Mouse (Mus musculus): Measurements from ENCODE around the gene Retn. TPM values are rescaled to one million over a fixed set of nuclear protein-coding genes. Genes with fewer than 3 reads are reported as not detected.

The Retn gene
- polyA plus RNA-seq, 1 experiment from 2014 or later, result not detected

DNA sequence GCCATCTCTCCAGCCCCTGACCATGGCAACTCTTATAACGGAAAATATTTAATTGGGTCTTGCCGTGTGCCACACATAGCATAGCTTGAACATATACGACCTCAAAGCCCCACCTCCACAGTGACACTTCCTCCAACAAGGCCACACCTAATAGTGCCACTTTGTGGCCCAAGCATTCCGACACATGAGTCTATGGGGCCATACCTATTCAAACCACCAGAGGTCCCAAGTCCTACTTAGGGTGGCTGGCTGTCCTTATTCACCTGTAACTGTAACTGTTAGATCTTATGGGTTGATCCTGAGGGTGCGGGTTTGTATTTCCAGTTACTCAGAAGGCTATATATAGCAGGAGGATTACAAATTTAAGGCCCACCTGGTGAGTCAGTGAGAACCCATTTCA lies 27.6 kb upstream of the Retn start:
- Histone ChIP-seq H3K36me3 (ENCODE audit: control insufficient read depth, insufficient read depth, low read length) (no peaks in the 10 kb centered on the region), H3K4me2 (ENCODE audit: low read depth, low read length) (no peak overlapping the region), H3K4me1 (ENCODE audit: control insufficient read depth, insufficient read depth, low read length) (no peaks in the 10 kb centered on the region), H3K9ac (ENCODE audit: low read length) (no peak overlapping the region), H3K27ac (ENCODE audit: low read length) (no peak overlapping the region), H3K27me3 (ENCODE audit: control insufficient read depth, insufficient read depth, low read length) (no peaks in the 10 kb centered on the region), H3K9me3 (replicated peaks; ENCODE audit: control insufficient read depth, low read length) (no peaks in the 10 kb centered on the region), H3K4me3 (replicated peaks; ENCODE audit: low read length) (no peak overlapping the region)
- ATAC-seq (ENCODE audit: insufficient read depth, low FRiP score), result no peak
- WGBS, result 23% methylated on average over 5 of the region's 5 CpGs

DNA sequence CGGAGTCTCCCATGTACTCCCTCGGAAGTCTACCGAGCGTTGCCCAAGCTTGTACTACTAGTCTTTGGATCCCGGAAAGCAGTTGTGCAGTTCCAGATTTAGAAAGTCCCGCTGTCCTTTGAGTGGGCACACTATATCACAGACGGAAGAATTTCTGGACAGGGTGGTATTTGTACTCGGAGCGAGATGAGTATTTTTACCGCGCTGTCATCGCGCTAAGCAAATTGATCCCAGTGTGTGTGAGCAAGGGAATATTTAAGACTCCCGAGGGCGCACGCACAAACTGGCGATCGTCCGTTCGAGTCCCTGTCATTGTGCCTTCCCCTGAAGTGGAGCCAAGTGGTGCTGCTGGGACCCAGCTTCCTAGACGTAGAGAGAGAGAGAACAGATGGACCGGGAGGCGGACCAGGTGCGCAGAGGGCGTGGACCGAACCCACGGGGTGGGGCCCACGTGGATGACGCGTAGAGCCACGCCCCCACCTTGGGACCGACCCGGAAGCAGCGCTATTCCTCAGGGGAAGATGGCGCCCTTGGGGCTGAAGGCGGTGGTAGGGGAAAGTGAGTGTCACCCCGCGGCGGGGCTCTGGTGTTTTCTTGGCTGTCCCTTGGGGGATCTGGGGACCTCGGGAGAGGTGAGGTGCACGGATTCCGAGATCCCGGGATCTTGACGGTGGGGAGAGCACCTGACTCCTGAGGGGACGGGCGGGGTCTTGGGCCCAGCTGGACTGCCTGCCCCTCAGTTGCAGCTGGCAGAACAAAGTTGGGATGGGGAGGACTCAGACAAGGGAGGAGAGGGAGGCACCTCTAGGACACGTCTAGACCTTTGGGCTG lies 24.7 kb upstream of the Retn start, which contains the start of gene Stxbp2:
Gene Stxbp2 (plus strand): TSS at position 309 of the 831 bp plus-strand sequence.
- Histone ChIP-seq H3K9ac (ENCODE audit: low read length) (peak within 1 kb of the TSS; percentile 81), H3K36me3 (ENCODE audit: control insufficient read depth, insufficient read depth, low read length) (0 out of 2 replicates have a peak, but pooled peaks cover 5% of the 10 kb centered on the region), H3K27me3 (ENCODE audit: control insufficient read depth, insufficient read depth, low read length) (no peaks in the 10 kb centered on the region), H3K4me3 (replicated peaks; ENCODE audit: low read length) (peak within 1 kb of the TSS; percentile 66), H3K27ac (ENCODE audit: low read length) (0 out of 2 replicates have a peak within 1 kb of the TSS, but pooled peaks have one; percentile 16), H3K4me2 (ENCODE audit: low read depth, low read length) (peak within 1 kb of the TSS; percentile 84), H3K4me1 (ENCODE audit: control insufficient read depth, insufficient read depth, low read length) (no peaks in the 10 kb centered on the region), H3K9me3 (replicated peaks; ENCODE audit: control insufficient read depth, low read length) (no peaks in the 10 kb centered on the region)
- WGBS, result 6% methylated on average over 47 of the region's 47 CpGs
- peak; percentile 93 for ATAC-seq (ENCODE audit: insufficient read depth, low FRiP score)

DNA sequence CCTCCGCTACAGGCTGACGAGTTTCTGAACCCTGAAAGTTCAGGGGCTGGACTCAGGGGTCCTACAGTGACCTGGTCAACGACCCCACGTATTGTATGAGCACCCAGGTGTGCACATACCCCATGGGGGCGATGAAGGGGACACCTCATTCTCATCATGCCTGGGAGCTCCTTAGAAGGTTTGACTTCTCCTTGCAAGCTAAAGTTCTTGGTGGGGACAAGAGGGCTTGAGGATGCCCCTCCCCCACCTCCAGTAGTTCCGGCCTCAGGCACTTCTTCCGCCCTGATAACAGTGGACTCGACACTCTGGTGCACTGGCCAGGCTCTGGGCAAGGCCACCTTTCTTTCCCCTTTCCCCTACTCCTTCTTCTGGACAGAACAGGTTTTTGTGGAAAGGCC lies 24.1 kb upstream of the Retn start:
- 9% methylated on average over 8 of the region's 8 CpGs for WGBS
- H3K4me2 ChIP-seq (ENCODE audit: low read depth, low read length), result peak overlapping the region; percentile 84
- H3K4me1 ChIP-seq (ENCODE audit: control insufficient read depth, insufficient read depth, low read length), result no peaks in the 10 kb centered on the region
- 0 out of 2 replicates have a peak overlapping the region, but pooled peaks have one; percentile 16 for H3K27ac ChIP-seq (ENCODE audit: low read length)
- no peaks in the 10 kb centered on the region for H3K27me3 ChIP-seq (ENCODE audit: control insufficient read depth, insufficient read depth, low read length)
- H3K36me3 ChIP-seq (ENCODE audit: control insufficient read depth, insufficient read depth, low read length), result 0 out of 2 replicates have a peak, but pooled peaks cover 5% of the 10 kb centered on the region
- H3K9ac ChIP-seq (ENCODE audit: low read length), result peak overlapping the region; percentile 81
- no peaks in the 10 kb centered on the region for H3K9me3 ChIP-seq (replicated peaks; ENCODE audit: control insufficient read depth, low read length)
- ATAC-seq (ENCODE audit: insufficient read depth, low FRiP score), result peak; percentile 61; the same call in 1 of the 2 replicates
- H3K4me3 ChIP-seq (replicated peaks; ENCODE audit: low read length), result peak overlapping the region; percentile 66

DNA sequence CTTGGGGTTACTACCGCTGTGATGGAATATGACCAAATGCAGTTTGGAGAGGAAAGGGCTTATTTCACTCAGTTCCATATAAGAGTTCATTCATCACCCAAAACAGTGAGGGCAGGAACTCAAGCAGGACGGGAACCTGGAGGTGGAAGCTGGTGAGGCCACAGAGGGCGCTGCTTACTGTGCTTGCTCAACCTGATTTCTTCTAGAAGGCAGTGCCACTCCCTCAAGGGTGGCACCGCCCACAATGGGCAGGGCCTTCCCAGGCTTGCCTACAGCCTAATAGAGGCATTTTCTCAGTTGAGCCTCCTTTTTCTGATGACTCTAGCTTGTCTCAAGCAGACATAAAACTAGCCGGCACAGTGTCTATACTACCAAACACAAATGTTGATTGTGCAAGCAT lies 9.8 kb upstream of the Retn start:
- no peak overlapping the region for H3K27ac ChIP-seq (ENCODE audit: low read length)
- H3K4me1 ChIP-seq (ENCODE audit: control insufficient read depth, insufficient read depth, low read length), result no peaks in the 10 kb centered on the region
- H3K9me3 ChIP-seq (replicated peaks; ENCODE audit: control insufficient read depth, low read length), result no peaks in the 10 kb centered on the region
- no peaks in the 10 kb centered on the region for H3K36me3 ChIP-seq (ENCODE audit: control insufficient read depth, insufficient read depth, low read length)
- H3K4me3 ChIP-seq (replicated peaks; ENCODE audit: low read length), result no peak overlapping the region
- no peak overlapping the region for H3K4me2 ChIP-seq (ENCODE audit: low read depth, low read length)
- WGBS, result 20% methylated on average over 5 of the region's 5 CpGs
- no peaks in the 10 kb centered on the region for H3K27me3 ChIP-seq (ENCODE audit: control insufficient read depth, insufficient read depth, low read length)
- ATAC-seq (ENCODE audit: insufficient read depth, low FRiP score), result peak; percentile 67; the same call in 1 of the 2 replicates
- H3K9ac ChIP-seq (ENCODE audit: low read length), result no peak overlapping the region

DNA sequence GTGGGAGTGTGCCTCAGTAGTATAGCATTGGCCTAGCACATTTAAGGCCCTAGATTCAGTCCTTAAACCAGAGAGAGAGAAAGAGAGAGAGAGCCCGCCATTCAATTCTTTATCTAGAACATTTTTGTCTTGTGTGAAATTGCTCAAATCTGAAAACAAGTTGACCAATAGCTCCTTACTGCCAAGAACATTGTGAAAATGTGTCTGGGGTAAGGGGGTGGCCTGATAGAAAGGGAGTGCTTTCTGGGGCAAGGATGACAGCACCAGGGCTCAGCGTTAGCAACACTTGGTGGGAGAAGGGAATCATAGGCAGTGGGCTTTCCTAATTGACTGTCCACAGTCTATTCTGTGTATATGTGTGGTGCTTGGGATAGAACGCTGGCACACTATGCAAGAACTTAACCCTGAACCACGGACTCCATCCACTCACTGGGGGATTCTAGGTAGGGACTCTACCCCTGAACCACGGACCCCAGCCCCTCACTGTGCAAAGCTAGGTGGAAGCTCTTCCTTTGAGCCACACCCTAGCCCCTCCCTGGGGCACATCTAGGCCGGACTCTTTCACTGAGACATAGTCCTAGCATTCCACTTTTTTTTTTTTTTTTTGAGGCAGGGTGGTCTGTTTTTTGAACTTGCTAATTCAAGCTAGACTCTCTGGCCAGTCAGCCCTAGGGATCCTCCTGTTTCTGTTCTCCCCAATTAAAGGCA lies 8.6 kb upstream of the Retn start:
- Histone ChIP-seq H3K9me3 (replicated peaks; ENCODE audit: control insufficient read depth, low read length) (no peaks in the 10 kb centered on the region), H3K27ac (ENCODE audit: low read length) (no peak overlapping the region), H3K9ac (ENCODE audit: low read length) (no peak overlapping the region), H3K4me2 (ENCODE audit: low read depth, low read length) (no peak overlapping the region), H3K4me3 (replicated peaks; ENCODE audit: low read length) (no peak overlapping the region), H3K36me3 (ENCODE audit: control insufficient read depth, insufficient read depth, low read length) (no peaks in the 10 kb centered on the region), H3K27me3 (ENCODE audit: control insufficient read depth, insufficient read depth, low read length) (no peaks in the 10 kb centered on the region), H3K4me1 (ENCODE audit: control insufficient read depth, insufficient read depth, low read length) (no peaks in the 10 kb centered on the region)
- 79% methylated on average over 6 of the region's 6 CpGs for WGBS
- ATAC-seq (ENCODE audit: insufficient read depth, low FRiP score), result no peak

DNA sequence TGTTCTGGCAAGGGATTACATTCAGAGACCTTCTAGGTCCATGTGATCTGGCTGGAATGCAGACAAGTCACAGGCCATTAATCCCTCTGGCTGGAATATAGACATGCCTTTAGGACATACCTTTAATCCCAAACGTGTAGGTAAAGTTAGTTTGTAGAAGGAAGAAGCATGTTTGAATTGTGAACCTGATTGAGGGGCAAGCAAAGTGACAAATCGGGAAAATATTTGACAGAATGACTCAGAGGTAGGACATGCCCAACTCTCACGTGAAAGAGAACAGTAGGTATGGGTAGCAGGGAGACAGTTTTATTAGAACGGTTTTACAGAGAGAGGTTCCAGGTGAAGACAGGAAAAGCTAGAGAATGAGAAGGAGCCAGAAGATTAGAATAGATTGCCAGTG lies 8.0 kb upstream of the Retn start:
- no peak for ATAC-seq (ENCODE audit: insufficient read depth, low FRiP score)

DNA sequence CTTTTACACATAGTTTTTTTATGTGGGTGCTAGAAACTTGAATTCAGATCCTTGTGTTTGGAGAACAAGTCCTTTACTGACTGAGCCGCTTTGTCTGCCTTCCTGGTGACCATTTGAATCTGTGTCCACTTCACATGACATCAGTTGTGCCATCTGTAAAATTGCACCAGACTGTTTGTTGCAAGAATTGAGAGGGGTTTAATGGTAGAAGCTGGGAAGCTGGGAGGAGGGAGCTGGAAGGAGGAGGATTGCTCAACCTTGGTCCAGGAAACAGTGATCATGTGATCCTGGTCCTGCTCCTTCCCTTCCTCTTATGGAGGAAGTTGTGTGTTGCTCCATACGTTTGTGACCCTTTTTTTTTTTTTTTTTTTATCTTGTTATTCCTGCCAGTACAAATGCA lies 7.3 kb upstream of the Retn start:
- 54% methylated on average over 2 of the region's 2 CpGs for WGBS
- Histone ChIP-seq H3K4me1 (ENCODE audit: control insufficient read depth, insufficient read depth, low read length) (no peaks in the 10 kb centered on the region), H3K9me3 (replicated peaks; ENCODE audit: control insufficient read depth, low read length) (no peaks in the 10 kb centered on the region), H3K4me3 (replicated peaks; ENCODE audit: low read length) (no peak overlapping the region), H3K36me3 (ENCODE audit: control insufficient read depth, insufficient read depth, low read length) (no peaks in the 10 kb centered on the region), H3K9ac (ENCODE audit: low read length) (no peak overlapping the region), H3K27me3 (ENCODE audit: control insufficient read depth, insufficient read depth, low read length) (no peaks in the 10 kb centered on the region), H3K27ac (ENCODE audit: low read length) (no peak overlapping the region), H3K4me2 (ENCODE audit: low read depth, low read length) (no peak overlapping the region)
- ATAC-seq (ENCODE audit: insufficient read depth, low FRiP score), result no peak

More for the DNA sequence above, 8.0 kb upstream of the Retn start:
- H3K9ac ChIP-seq (ENCODE audit: low read length), result no peak overlapping the region
- H3K9me3 ChIP-seq (replicated peaks; ENCODE audit: control insufficient read depth, low read length), result no peaks in the 10 kb centered on the region
- no peak overlapping the region for H3K4me3 ChIP-seq (replicated peaks; ENCODE audit: low read length)
- no peak overlapping the region for H3K4me2 ChIP-seq (ENCODE audit: low read depth, low read length)
- no peaks in the 10 kb centered on the region for H3K4me1 ChIP-seq (ENCODE audit: control insufficient read depth, insufficient read depth, low read length)
- H3K27me3 ChIP-seq (ENCODE audit: control insufficient read depth, insufficient read depth, low read length), result no peaks in the 10 kb centered on the region
- 63% methylated on average over 4 of the region's 4 CpGs for WGBS
- H3K36me3 ChIP-seq (ENCODE audit: control insufficient read depth, insufficient read depth, low read length), result no peaks in the 10 kb centered on the region
- H3K27ac ChIP-seq (ENCODE audit: low read length), result no peak overlapping the region; the same call in 1 of the 2 replicates

DNA sequence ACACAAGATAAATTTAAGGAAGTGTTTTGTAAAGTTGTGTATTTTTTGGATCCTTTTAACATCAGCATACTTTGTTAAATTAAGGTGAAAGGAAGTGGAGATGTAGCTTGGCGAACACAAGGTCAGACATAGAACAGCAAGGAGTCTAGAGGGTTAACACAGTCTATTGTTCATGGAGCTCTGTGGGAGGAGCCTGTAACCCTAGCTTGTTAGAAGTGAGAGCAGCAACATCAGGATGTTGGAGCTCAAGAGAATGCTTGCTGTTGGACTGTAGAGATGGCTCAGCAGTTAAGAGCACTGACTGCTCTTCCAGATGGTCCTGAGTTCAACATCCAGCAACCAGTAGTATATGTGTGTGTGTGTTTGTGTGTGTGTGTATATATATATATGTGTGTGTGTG lies 6.6 kb upstream of the Retn start:
- no peaks in the 10 kb centered on the region for H3K27me3 ChIP-seq (ENCODE audit: control insufficient read depth, insufficient read depth, low read length)
- no peak overlapping the region for H3K4me3 ChIP-seq (replicated peaks; ENCODE audit: low read length)
- 47% methylated on average over 1 of the region's 1 CpGs for whole genome bisulfite sequencing
- H3K9ac ChIP-seq (ENCODE audit: low read length), result no peak overlapping the region
- no peak overlapping the region for H3K4me2 ChIP-seq (ENCODE audit: low read depth, low read length)
- H3K4me1 ChIP-seq (ENCODE audit: control insufficient read depth, insufficient read depth, low read length), result no peaks in the 10 kb centered on the region
- no peak for ATAC-seq (ENCODE audit: insufficient read depth, low FRiP score)
- no peak overlapping the region for H3K27ac ChIP-seq (ENCODE audit: low read length)
- H3K36me3 ChIP-seq (ENCODE audit: control insufficient read depth, insufficient read depth, low read length), result no peaks in the 10 kb centered on the region
- no peaks in the 10 kb centered on the region for H3K9me3 ChIP-seq (replicated peaks; ENCODE audit: control insufficient read depth, low read length)

DNA sequence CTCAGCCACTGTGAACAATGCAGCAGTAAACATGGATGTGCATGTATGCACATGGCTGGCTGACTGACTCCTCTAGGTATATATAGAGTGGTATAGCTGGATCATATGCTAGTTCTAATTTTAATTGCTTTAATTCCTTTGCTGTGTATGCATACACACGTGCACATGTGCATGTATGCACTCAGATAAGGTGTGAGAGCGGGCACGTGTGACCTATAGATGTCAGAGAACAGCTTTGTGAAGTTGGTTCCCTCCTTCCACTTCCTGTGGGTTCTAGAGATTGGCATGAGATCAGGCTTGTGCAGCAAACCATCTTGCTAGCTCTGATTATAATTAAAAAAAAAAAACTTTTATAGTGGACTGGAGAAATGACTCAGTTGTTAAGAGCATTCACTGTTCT lies 2.7 kb upstream of the Retn start:
- Histone ChIP-seq H3K4me2 (ENCODE audit: low read depth, low read length) (no peak overlapping the region), H3K4me3 (replicated peaks; ENCODE audit: low read length) (no peak overlapping the region), H3K27ac (ENCODE audit: low read length) (no peak overlapping the region), H3K4me1 (ENCODE audit: control insufficient read depth, insufficient read depth, low read length) (no peaks in the 10 kb centered on the region), H3K27me3 (ENCODE audit: control insufficient read depth, insufficient read depth, low read length) (no peaks in the 10 kb centered on the region), H3K36me3 (ENCODE audit: control insufficient read depth, insufficient read depth, low read length) (no peaks in the 10 kb centered on the region), H3K9me3 (replicated peaks; ENCODE audit: control insufficient read depth, low read length) (no peaks in the 10 kb centered on the region), H3K9ac (ENCODE audit: low read length) (no peak overlapping the region)
- no peak for ATAC-seq (ENCODE audit: insufficient read depth, low FRiP score)
- WGBS, result 64% methylated on average over 3 of the region's 3 CpGs
